Mouse (Mus musculus) spleen, adult 2 months (tissue): ENCODE results near the gene Xntrpc. TPM values are rescaled to one million over a fixed set of nuclear protein-coding genes. Genes with fewer than 3 reads are reported as not detected.

Experiments
- DNase-seq, 2 experiments: peaks; one replicate each; pipeline versions ENCODE4 v3.0.0 to v3.0.0-alpha.2; 2012 to 2021; ENCODE audit warnings: low spot score in 2 of 2, low read depth in 1 of 2
- H3K27ac ChIP-seq: fragments of 200-500 bp; 2 replicates; pipeline ENCODE4 v1.5.1; 2012; ENCODE audit warnings: low read length, inconsistent platforms; ENCODE audit not compliant: insufficient read depth
- H3K27me3 ChIP-seq: fragments of 200-500 bp; 2 replicates; pipeline ENCODE4 v1.6.1; 2012; ENCODE audit warnings: mild to moderate bottlenecking, moderate library complexity, low read length, inconsistent platforms; ENCODE audit not compliant: control insufficient read depth, insufficient read depth
- H3K36me3 ChIP-seq: fragments of 200-500 bp; 2 replicates; pipeline ENCODE4 v1.6.1; 2012; ENCODE audit warnings: mild to moderate bottlenecking, low read length, inconsistent platforms; ENCODE audit not compliant: control insufficient read depth, insufficient read depth
- H3K4me1 ChIP-seq: fragments of 200-500 bp; 2 replicates; pipeline ENCODE4 v1.6.1; 2011; ENCODE audit warnings: inconsistent platforms; ENCODE audit not compliant: control insufficient read depth, insufficient read depth, insufficient read length
- H3K4me3 ChIP-seq: fragments of 200-500 bp; 2 replicates; pipeline ENCODE4 v1.5.1; 2011; ENCODE audit warnings: mild to moderate bottlenecking, inconsistent platforms; ENCODE audit not compliant: insufficient read depth, insufficient read length; ENCODE audit errors: extremely low read depth
- CTCF ChIP-seq: fragments of 200-500 bp; IDR thresholded peaks from 2 replicates; pipeline ENCODE4 v1.5.1; 2011; ENCODE audit warnings: mild to moderate bottlenecking, inconsistent platforms; ENCODE audit not compliant: insufficient read depth, insufficient read length, insufficient replicate concordance; ENCODE audit errors: extremely low read depth
- POLR2A ChIP-seq: fragments of 200-500 bp; IDR thresholded peaks from 2 replicates; pipeline ENCODE4 v1.6.1; 2011; ENCODE audit warnings: low read depth, low read length, inconsistent platforms
- WGBS: fragments of 180-500 bp; shearing (Covaris S2); methylation state at CpG from one replicate; pipeline ENCODE4 v1.1.7; 2018; 5-methylcytosine and 5-hydroxymethylcytosine counted together
- polyA plus RNA-seq: library from polyadenylated mRNA; depleted of rRNA; stranded (reverse); fragments of >200 nt; gene quantifications from 2 replicates; pipeline ENCODE4 v1.2.3, GENCODE M21; 2012

The Xntrpc gene
- polyA plus RNA-seq, 1 experiment = 2.6 TPM

DNA sequence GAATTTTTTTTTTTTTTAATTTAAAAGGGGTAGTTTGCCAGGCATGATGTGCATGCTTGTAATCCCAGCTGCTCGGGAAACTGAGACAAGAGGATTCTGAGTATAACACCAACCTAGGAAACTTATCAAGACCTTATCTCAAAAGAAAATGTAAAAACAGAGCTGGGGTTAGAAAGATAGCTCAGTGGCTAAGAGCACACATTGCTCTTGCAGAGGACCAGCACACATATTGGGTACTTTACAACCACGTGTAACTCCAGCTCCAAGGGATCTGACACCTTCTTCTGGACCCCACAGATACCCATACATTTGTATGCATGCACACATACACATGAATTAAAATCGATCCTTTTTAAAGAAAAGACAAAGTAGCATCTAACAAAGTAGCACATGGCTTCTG, 4.2 kb upstream of the Xntrpc start:
- 80% methylated on average over 3 of the region's 3 CpGs for WGBS

GRCm38 (mm10) chr7:102062203-102062602, 3.3 kb upstream of the Xntrpc start:
- Histone ChIP-seq H3K4me3 (no peak overlapping the region), H3K27me3 (no peaks in the 10 kb centered on the region), H3K27ac (no peak overlapping the region), H3K4me1 (no peaks in the 10 kb centered on the region; the same call in 1 of the 2 replicates), H3K36me3 (peaks cover 2% of the 10 kb centered on the region)
- no peak for DNase-seq
- TF ChIP-seq CTCF = no peak
- TF ChIP-seq POLR2A = no peak
- 90% methylated on average over 1 of the region's 1 CpGs for WGBS

More for the DNA sequence above, 4.2 kb upstream of the Xntrpc start:
- no peak overlapping the region for H3K27ac ChIP-seq
- peaks cover 2% of the 10 kb centered on the region for H3K36me3 ChIP-seq
- H3K4me3 ChIP-seq = no peak overlapping the region
- TF ChIP-seq POLR2A = no peak
- TF ChIP-seq CTCF = no peak
- no peak for DNase-seq
- no peaks in the 10 kb centered on the region for H3K27me3 ChIP-seq
- H3K4me1 ChIP-seq = no peaks in the 10 kb centered on the region; the same call in 1 of the 2 replicates

DNA sequence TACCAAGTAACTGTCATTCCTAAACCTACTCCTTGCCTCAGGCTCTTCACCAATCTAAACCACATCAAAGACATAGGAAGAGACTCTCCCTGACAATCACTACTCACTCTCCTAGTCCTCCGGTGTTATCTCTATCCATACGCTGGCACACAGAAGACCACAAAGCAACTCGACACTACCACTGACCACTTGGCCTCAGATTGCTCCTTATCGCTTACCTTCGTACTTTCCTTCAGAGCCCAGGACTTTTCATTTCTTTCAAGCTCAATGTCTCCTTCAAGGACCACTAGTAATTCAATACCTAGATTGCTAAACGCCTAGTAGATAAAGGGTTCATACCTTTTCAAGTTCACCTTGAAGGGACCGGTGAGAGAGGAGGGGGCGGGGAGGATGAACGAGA, 1.6 kb upstream of the Xntrpc start:
- DNase-seq = no peak
- Histone ChIP-seq H3K27ac (no peak overlapping the region), H3K36me3 (peaks cover 2% of the 10 kb centered on the region), H3K4me1 (no peaks in the 10 kb centered on the region; the same call in 1 of the 2 replicates), H3K4me3 (no peak overlapping the region; the same call in 1 of the 2 replicates), H3K27me3 (no peaks in the 10 kb centered on the region)
- WGBS = 81% methylated on average over 9 of the region's 9 CpGs
- TF ChIP-seq CTCF = no peak

GRCm38 (mm10) chr7:102064655-102065045, 863 bp upstream of the Xntrpc start:
- Histone ChIP-seq H3K4me1 (no peaks in the 10 kb centered on the region; the same call in 1 of the 2 replicates), H3K27ac (peak overlapping the region; percentile 78), H3K4me3 (peak overlapping the region; percentile 72), H3K27me3 (no peaks in the 10 kb centered on the region), H3K36me3 (no peaks in the 10 kb centered on the region)
- 1% methylated on average over 9 of the region's 9 CpGs for WGBS
- DNase-seq = no peak
- TF ChIP-seq CTCF = no peak
- no peak for TF ChIP-seq POLR2A

GRCm38 (mm10) chr7:102066363-102066762, 850 bp downstream of the Xntrpc start:
- TF ChIP-seq CTCF = no peak
- no peak for TF ChIP-seq POLR2A
- Histone ChIP-seq H3K4me1 (no peaks in the 10 kb centered on the region; the same call in 1 of the 2 replicates), H3K27me3 (no peaks in the 10 kb centered on the region), H3K4me3 (peak overlapping the region; percentile 11), H3K36me3 (no peaks in the 10 kb centered on the region), H3K27ac (no peak overlapping the region)
- 53% methylated on average over 6 of the region's 6 CpGs for WGBS
- no peak for DNase-seq

DNA sequence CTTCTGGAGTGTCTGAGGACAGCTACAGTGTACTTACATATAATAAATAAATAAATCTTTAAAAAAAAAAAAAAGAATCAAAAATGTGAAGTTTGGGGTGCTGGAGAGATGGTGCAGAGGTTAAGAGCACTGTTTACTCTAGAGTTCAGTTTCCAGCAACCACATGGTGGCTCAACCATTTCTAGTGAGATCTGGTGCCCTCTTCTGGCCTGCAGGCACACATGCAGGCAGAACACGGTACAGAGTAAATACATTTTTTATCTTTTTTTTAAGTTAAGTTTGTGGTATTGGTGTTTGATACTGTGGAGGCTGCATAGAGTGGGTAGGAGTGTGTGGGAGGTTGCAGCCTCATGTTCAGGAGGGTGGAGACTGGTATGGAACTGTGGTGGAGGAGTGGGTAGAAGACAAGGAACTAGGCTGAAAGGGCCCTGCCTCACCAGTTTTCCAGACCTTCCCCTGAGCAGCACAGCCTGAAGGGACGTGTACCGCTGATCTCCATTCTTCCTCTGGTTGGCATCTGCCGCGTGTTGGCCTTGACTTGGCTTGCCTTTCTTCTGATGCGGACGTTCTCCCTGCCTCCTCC, 11.3 kb downstream of the Xntrpc start:
- H3K36me3 ChIP-seq = peaks cover 34% of the 10 kb centered on the region
- DNase-seq = peak; percentile 23 to 26
- WGBS = 86% methylated on average over 7 of the region's 7 CpGs
- H3K4me3 ChIP-seq = no peak overlapping the region
- TF ChIP-seq POLR2A (no peak), CTCF (peak; percentile 43; the same call in 1 of the 2 replicates)
- H3K4me1 ChIP-seq = no peaks in the 10 kb centered on the region
- H3K27me3 ChIP-seq = no peaks in the 10 kb centered on the region
- no peak overlapping the region for H3K27ac ChIP-seq

- TF ChIP-seq POLR2A = no peak
- TF ChIP-seq CTCF = peak; percentile 15; the same call in 1 of the 2 replicates
- H3K27me3 ChIP-seq = no peaks in the 10 kb centered on the region
- peaks cover 35% of the 10 kb centered on the region for H3K36me3 ChIP-seq
- no peak overlapping the region for H3K27ac ChIP-seq
- H3K4me3 ChIP-seq = no peak overlapping the region
- H3K4me1 ChIP-seq = no peaks in the 10 kb centered on the region
- no peak for DNase-seq
- 81% methylated on average over 7 of the region's 7 CpGs for WGBS
Observed at GRCm38 (mm10) chr7:102078517-102078916, 13.0 kb downstream of the Xntrpc start.
